Mouse (Mus musculus) heart, embryonic 14.5 days (tissue): Measurements from ENCODE around the gene Smim10l1. TPM values are rescaled to one million over a fixed set of nuclear protein-coding genes. Genes with fewer than 3 reads are reported as not detected.

Source experiments
- ATAC-seq: fragments of 200-750 bp; cut with Nextera tagmentation; 2 replicates; pipeline ENCODE4 v1.8.0; 2017; ENCODE audit warnings: low read depth, moderate TSS enrichment; ENCODE audit not compliant: insufficient number of reproducible peaks, insufficient read depth, low FRiP score
- H3K27ac ChIP-seq, 2 experiments: fragments of 200-500 bp in 1 of 2; fragments of 300-500 bp in 1 of 2; sonication (generic) in 1 of 2; replicated peaks in 1 of 2; 2 replicates each; pipeline ENCODE4 v1.5.1; 2012 to 2014; ENCODE audit warnings: low read depth in 2 of 2, low read length in 2 of 2, control low read depth in 1 of 2, mild to moderate bottlenecking in 1 of 2, mixed read lengths in 1 of 2; ENCODE audit not compliant: control insufficient read depth in 1 of 2, insufficient read depth in 1 of 2
- H3K27me3 ChIP-seq: fragments of 300-500 bp; sonication (generic); 2 replicates; pipeline ENCODE4 v1.6.1; 2014; ENCODE audit warnings: mild to moderate bottlenecking, low read length, control low read depth; ENCODE audit not compliant: control insufficient read depth, insufficient read depth
- H3K36me3 ChIP-seq: fragments of 300-500 bp; sonication (generic); 2 replicates; pipeline ENCODE4 v1.6.1; 2014; ENCODE audit warnings: mild to moderate bottlenecking, control low read depth, low read length, mixed read lengths; ENCODE audit not compliant: control insufficient read depth, insufficient read depth
- H3K4me1 ChIP-seq, 2 experiments: fragments of 200-500 bp in 1 of 2; fragments of 300-500 bp in 1 of 2; sonication (generic) in 1 of 2; 2 replicates each; pipeline ENCODE4 v1.6.1; 2012 to 2014; ENCODE audit warnings: low read length in 2 of 2, control low read depth in 1 of 2, mixed read lengths in 1 of 2; ENCODE audit not compliant: control insufficient read depth in 2 of 2, insufficient read depth in 2 of 2
- H3K4me2 ChIP-seq: fragments of 300-500 bp; sonication (generic); 2 replicates; pipeline ENCODE4 v1.6.1; 2014; ENCODE audit warnings: mild to moderate bottlenecking, low read length
- H3K4me3 ChIP-seq, 2 experiments: fragments of 200-500 bp in 1 of 2; fragments of 300-500 bp in 1 of 2; sonication (generic) in 1 of 2; 2 replicates each; pipeline ENCODE4 v1.5.1; 2012 to 2014; ENCODE audit warnings: low read length in 2 of 2, mild to moderate bottlenecking in 2 of 2, control low read depth in 1 of 2, low read depth in 1 of 2, moderate library complexity in 1 of 2; ENCODE audit not compliant: control insufficient read depth in 1 of 2, insufficient read depth in 1 of 2
- H3K9ac ChIP-seq: fragments of 300-500 bp; sonication (generic); 2 replicates; pipeline ENCODE4 v1.6.1; 2014; ENCODE audit warnings: mild to moderate bottlenecking, low read length
- H3K9me3 ChIP-seq: fragments of 300-500 bp; sonication (generic); 2 replicates; pipeline ENCODE4 v1.6.1; 2016; ENCODE audit warnings: low read length, control low read depth; ENCODE audit not compliant: control insufficient read depth
- WGBS: fragments of 180-500 bp; shearing (Covaris S2); extraction: QIAGEN DNeasy Blood & Tissue Kit; methylation state at CpG from one replicate; pipeline ENCODE4 v1.1.7; 2014; 5-methylcytosine and 5-hydroxymethylcytosine counted together
- polyA plus RNA-seq: library from polyadenylated mRNA; unstranded; fragments of >200 nt; fragmentation: Nextera tagmentation; extraction: Ambion mirVana; gene quantifications from 2 replicates; pipeline ENCODE4 v1.2.1, GENCODE M21; 2014

Smim10l1 gene
- polyA plus RNA-seq, result 61.1 and 64.4 TPM in 2 replicates

DNA sequence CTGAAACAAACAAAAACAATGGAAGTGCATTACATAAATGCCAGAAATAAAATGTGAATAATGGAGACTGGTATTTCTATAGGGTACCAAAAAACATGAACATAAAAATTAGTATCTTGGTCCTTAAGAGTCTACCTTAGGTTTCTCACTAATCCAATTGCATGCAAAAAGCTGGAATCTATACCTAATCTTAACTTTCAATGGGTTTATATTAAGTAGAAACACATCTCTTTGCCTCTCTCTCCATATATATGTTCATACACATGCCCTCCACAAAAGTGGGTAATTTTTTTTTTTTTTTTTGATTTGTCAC is at the start of gene Smim10l1:
Gene Smim10l1, plus strand, starts transcription at position 301 of the 313 bp plus-strand sequence.
- peaks cover 5% of the 10 kb centered on the region; the same call in 1 of the 2 replicates for H3K36me3 ChIP-seq
- H3K9me3 ChIP-seq, result no peaks in the 10 kb centered on the region
- ATAC-seq, result no peak
- H3K4me2 ChIP-seq, result peak within 1 kb of the TSS; percentile 68
- no peaks in the 10 kb centered on the region for H3K27me3 ChIP-seq
- peak within 1 kb of the TSS; percentile 84 to 92 for H3K27ac ChIP-seq
- H3K4me1 ChIP-seq, result peaks cover 0 to 7% of the 10 kb centered on the region in 2 experiments; a peak in 1 of 4 replicates
- peak within 1 kb of the TSS; percentile 58 to 67 for H3K4me3 ChIP-seq
- peak within 1 kb of the TSS; percentile 80 for H3K9ac ChIP-seq

DNA sequence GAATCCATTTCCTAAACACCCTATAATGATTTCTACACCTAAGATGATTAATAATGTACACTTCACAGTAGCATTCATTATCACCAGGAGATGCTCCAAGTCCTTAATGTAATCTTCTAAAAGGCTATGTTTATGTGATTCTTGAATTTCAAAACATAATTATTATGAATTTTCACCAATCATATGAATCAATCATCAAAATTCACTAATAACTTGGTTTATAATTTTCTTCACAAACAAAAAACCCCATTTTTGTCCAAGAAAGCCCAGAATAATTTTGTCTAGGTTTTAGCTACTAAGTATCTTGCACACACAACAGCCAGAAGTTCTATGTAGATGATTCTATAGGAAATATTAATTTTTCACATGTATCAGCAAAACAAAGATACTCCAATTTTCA is 49.0 kb upstream of the Smim10l1 start, which contains the start of gene Tas2r140:
Gene Tas2r140, minus strand, starts transcription at position 101 of the 400 bp plus-strand sequence.
- H3K4me1 ChIP-seq, result no peaks in the 10 kb centered on the region
- ATAC-seq, result no peak
- H3K4me2 ChIP-seq, result no peak within 1 kb of the TSS

DNA sequence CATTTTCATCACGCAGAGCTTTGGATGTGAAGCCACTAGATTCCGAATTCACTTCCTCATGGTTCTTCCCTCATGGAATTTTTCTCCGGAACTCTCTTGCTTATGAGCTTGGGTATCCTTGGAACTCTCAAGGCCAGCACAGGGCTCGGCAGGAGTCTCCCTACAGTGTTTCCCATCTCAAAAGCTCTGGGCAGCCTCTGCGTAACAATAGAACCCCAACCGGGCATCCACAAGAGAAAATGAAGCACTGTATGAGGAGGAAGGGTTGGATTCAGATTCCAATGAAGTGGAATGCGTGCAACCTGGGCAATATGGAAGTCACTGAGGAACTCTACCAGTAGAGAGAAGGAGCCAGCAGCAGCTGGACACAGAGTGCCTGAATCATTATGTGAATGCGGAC is 12.5 kb upstream of the Smim10l1 start:
- Histone ChIP-seq H3K4me3 (no peak overlapping the region), H3K4me1 (no peaks in the 10 kb centered on the region), H3K4me2 (no peak overlapping the region), H3K9ac (no peak overlapping the region), H3K9me3 (no peaks in the 10 kb centered on the region), H3K36me3 (no peaks in the 10 kb centered on the region), H3K27me3 (no peaks in the 10 kb centered on the region), H3K27ac (no peak overlapping the region)
- WGBS, result 80% methylated on average over 8 of the region's 8 CpGs
- no peak for ATAC-seq

More for the DNA sequence above, 49.0 kb upstream of the Smim10l1 start, which contains the start of gene Tas2r140:
- Histone ChIP-seq H3K9me3 (no peaks in the 10 kb centered on the region), H3K4me3 (no peak within 1 kb of the TSS), H3K36me3 (no peaks in the 10 kb centered on the region), H3K9ac (no peak within 1 kb of the TSS), H3K27ac (no peak within 1 kb of the TSS), H3K27me3 (no peaks in the 10 kb centered on the region)

DNA sequence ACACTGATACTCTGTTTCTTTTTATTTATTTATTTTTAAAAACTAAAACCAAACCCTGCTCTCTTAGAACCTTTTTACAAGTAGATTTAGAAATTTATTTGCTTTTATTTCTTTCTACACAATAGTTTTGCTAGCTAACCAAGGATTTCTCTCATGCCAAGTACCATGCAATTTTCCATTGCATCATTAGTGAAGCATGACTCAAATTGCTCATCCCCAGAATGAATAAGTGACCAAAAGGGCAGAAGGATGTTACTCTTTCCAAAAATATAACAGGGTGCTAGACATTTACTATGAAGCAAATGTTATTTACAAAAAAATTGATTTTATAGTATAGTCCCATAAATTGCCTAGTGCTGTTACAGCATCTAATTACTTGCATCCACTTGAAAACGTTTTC is 2.3 kb upstream of the Smim10l1 start:
- Histone ChIP-seq H3K4me2 (no peak overlapping the region), H3K36me3 (no peaks in the 10 kb centered on the region), H3K4me3 (no peak overlapping the region), H3K9me3 (no peaks in the 10 kb centered on the region), H3K27me3 (no peaks in the 10 kb centered on the region), H3K4me1 (peaks cover 0 to 7% of the 10 kb centered on the region in 2 experiments; a peak in 1 of 4 replicates), H3K27ac (no peak overlapping the region), H3K9ac (no peak overlapping the region)
- no peak for ATAC-seq
- 45% methylated on average over 1 of the region's 1 CpGs for WGBS

DNA sequence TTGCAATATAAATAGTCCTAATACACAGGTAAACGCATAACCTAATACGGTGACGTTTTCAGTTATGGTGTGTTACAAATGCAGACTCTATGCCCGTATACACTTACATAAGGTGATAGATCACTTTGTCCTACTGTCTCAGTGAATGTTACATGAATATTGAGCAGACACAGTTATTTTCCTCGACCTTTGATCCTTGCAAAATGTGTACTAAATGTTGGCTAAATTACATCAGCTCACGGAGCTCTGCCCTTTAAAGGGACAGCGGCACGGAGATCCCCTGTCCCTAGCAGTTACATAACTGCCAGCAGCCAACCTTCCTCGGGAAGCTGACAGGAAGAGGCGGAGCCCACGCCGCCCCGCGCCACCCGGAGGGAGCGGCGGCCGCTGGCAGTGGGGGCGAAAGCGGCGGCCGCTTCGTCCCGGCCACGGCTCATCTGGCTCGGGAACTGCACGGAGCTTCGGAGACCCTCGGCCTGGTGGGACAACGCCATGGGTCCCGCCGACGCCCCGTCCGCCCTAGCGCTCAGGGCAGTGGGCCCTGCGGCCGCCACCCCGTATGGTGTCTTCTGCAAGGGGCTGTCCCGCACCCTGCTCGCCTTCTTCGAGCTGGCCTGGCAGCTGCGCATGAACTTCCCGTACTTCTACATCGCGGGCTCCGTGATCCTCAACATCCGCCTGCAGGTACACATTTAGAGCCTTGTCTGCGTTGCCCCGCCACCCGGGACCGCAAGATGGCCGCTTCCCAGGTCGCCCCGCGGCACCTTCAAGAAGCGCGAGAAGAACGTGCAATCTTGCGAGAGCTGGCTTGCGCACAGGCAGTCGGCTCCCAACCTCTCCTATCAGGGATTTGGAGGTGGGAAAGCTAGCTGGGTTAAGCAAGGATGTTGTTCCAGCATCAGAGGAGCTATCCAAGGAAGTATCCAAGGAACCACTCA is 482 bp downstream of the Smim10l1 start:
- peak overlapping the region; percentile 80 for H3K9ac ChIP-seq
- H3K36me3 ChIP-seq, result peaks cover 12% of the 10 kb centered on the region; the same call in 1 of the 2 replicates
- WGBS, result 2% methylated on average over 62 of the region's 62 CpGs
- H3K4me3 ChIP-seq, result peak overlapping the region; percentile 58 to 67
- ATAC-seq, result peak; percentile 97
- peak overlapping the region; percentile 68 for H3K4me2 ChIP-seq
- peaks cover 0 to 7% of the 10 kb centered on the region in 2 experiments; a peak in 1 of 4 replicates for H3K4me1 ChIP-seq
- peak overlapping the region; percentile 84 to 92 for H3K27ac ChIP-seq
- H3K9me3 ChIP-seq, result no peaks in the 10 kb centered on the region
- no peaks in the 10 kb centered on the region for H3K27me3 ChIP-seq

Other genes starting within 250 kb of the Smim10l1 start
- gene Tas2r116, start 249.5 kb upstream of the Smim10l1 start, polyA plus RNA-seq, result not detected in 2 replicates
- gene Tas2r110, start 236.9 kb upstream of the Smim10l1 start, polyA plus RNA-seq, result not detected in 2 replicates
- gene Tas2r113, start 211.9 kb upstream of the Smim10l1 start, polyA plus RNA-seq, result not detected in 2 replicates
- gene Tas2r125, start 195.3 kb upstream of the Smim10l1 start, polyA plus RNA-seq, result not detected in 2 replicates
- not detected in 2 replicates for gene Tas2r129, start 153.8 kb upstream of the Smim10l1 start, polyA plus RNA-seq
- not detected in 2 replicates for gene Tas2r131, start 147.0 kb upstream of the Smim10l1 start, polyA plus RNA-seq
- gene Tas2r109, start 123.9 kb upstream of the Smim10l1 start, polyA plus RNA-seq, result not detected in 2 replicates
- gene Tas2r103, start 67.8 kb upstream of the Smim10l1 start, polyA plus RNA-seq, result not detected in 2 replicates
- gene Tas2r140, start 49.1 kb upstream of the Smim10l1 start, polyA plus RNA-seq, result not detected in 2 replicates
- not detected in 2 replicates for gene 5530400C23Rik, start 187.3 kb downstream of the Smim10l1 start, polyA plus RNA-seq